Mouse (Mus musculus) layer of hippocampus, postnatal 36 days (tissue): ENCODE measurements around the gene Sbno2. TPM values are rescaled to one million over a fixed set of nuclear protein-coding genes. Genes with fewer than 3 reads are reported as not detected.

Source experiments
- DNase-seq, 2 experiments: peaks; one replicate each; pipeline ENCODE4 v3.0.0; 2022
- total RNA-seq, 2 experiments: library from RNA; stranded (reverse); gene quantifications; 2 replicates each; pipeline ENCODE4 v1.2.3; 2021

Sbno2 gene
- total RNA-seq, 2 experiments from 2014 or later = 17.2 to 20.7 TPM

DNA sequence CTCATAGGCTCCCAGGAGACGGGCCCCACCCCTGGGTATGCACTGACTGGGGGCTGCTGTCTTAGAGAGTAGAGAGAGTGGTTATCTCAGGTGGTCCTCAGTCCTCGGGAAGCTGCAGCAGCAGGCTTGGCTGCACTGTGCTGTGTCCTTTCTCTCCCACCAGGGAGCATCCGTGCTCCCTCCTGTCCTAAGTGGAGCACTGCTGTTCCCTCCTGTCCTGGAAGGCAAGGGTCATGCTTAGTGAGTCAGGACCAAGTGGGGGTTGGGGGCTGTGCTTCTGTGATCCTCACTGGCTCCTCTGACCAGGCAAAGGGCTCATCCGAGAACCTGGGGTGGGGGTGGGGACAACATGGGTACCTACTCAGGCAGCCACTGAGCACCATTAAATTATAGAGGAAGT, 16.2 kb downstream of the Sbno2 start:
- no peak for DNase-seq

DNA sequence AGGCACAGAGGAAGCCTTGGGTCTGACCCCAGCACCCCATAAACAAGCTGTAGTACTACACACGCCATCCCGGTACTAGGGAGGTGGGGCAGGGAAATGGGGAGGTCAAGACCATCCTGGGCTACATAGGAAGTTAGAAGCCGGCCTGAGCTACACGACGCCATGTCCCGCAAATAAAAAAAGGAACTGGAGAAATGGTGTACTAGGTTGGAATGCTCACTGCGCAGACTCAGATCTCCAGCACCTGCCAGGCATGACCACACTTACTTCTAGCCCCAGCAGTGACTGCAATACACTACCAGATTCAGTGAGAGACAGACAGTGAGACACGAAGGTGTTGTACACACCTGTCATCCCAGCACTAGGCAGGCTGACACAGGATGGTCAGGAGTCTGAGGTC, 17.9 kb downstream of the Sbno2 start:
- DNase-seq = no peak

DNA sequence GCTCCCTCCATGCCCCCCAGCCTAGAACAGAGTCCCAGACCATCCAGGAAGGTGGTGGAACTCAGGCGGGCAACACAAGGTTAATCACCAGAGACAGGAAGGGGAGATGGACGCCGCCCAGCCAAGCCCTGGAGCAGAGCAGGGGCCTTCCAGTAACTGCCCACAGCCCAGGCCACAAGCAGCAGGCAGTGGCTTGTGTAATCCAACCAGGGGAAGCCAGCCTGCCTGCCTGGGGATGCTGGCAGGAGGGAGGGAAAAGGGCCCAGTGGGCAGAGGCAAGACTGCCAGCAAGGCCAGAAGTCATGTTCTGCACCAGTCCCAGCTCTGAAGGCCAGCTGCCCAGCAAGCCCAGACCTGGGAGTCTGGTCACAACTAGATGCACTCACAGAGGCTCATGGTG, 18.5 kb downstream of the Sbno2 start:
- DNase-seq = no peak

DNA sequence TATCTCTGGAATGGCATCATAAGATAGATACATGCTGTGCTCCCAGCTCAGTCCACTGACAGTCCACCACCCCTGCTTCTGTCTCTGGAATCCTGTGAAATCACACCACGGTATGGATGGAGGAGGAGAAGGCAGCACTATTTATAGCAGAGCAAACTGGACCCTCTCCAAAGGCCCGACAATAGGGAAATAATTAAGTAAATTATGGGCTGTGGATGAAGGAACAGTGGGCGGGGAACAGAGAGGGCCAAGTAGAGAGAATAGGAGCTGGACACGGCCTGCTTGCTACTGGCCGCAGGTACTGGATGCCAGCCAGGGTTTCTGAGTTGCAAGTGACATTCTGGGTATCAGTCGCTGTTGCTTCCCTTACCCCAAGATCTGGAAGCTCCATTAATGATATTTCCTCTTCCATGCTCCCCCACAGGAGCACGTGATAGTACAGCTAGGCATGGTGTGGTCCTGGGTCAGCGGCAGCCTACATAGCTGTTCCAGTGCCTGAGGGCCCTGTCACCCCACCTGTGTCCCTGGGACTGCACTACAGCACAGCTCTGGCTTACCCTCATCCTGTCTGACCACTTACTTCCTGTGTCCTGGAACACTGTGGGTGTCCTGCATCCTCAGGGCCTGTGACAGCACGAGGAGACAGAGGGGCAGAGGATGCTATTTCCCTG, 20.4 kb downstream of the Sbno2 start:
- no peak for DNase-seq

DNA sequence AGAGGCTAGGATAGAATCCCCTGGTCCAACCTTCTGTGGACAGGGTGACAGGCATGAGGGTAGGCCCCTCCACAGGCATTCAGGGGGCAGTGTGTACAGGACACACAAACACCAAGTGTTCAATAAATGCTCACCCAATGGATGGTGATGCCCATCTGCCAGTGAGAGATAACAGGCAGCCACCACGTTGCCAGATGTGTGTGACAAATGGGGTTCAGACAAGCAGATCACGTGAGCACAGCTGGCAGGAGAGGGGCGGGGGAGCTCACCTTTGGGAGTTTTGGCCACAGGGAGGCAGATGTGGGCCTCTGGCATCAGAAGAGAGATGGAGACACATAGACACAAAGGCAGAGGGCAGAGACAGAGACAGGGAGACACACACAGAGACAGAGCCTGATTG, 24.3 kb downstream of the Sbno2 start:
- DNase-seq = no peak

DNA sequence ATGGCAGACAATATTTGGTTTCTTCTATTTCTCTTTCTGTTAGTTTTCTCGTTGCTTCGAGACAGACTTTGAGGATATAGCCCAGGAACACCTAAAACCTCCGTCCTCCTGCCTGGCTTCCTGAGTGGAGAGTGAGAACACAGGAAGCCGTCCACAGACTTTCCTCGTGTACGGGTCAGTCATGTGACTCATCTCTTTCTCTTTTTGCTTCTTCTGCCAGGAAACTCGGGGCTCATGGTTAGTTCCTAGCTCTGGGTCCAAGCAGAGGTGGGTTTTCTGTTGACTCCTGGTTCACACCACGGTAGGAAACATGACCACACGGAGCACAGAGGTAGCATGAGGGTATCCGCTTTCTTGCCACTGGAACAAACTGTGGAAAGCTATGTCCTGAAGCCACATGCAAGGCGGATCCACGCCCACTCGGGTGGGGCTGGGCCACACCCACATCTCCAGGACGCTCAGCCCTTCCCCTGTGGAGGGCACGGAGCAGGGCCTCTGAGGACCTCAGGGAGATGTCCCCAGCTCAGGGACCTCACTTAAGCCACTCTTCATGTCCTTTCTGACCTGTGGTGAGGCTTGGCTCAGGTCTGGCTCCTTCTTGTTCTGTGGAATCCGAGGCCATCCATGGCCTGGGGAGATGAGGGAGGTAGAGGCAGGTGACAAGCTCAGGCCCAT, 24.8 kb downstream of the Sbno2 start:
- no peak for DNase-seq

DNA sequence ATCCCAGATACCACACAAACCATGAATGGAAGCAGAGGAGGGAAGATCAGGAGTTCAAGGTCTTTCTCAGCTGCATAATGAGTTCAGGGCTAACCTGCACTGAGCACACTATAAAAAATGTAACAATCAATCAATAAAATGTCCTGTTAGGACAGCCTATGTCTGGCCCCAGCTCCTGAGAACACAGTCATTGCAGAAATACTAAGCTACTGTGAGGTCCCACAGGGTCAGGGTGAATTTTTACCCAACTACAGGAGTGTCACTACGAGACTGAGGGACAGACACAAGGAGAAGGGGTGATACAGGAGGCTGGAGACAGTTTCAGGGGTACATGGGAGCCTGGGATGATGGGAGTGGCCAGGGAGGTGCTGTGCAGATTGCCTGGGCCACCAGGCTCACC, 27.0 kb downstream of the Sbno2 start:
- DNase-seq = no peak

DNA sequence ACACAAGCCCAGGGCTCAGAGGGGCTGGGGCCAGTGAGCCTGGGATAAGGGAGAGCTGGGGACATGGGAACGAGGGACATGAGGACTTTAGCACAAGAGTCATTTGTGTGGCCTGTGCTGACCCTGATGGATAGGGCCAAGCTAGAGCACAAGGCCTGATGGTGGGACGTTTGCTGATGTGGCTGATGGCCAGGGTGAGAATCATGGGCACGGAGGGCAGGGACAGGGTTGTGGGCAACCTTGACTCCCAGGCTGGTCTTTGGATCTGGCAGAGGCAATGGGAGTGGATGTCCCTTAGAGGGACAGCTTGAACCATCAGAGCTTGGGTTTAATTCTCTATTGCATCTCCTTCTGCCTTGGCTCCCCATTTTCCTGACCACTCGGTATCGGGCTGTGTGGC, 28.1 kb downstream of the Sbno2 start:
- DNase-seq = no peak

DNA sequence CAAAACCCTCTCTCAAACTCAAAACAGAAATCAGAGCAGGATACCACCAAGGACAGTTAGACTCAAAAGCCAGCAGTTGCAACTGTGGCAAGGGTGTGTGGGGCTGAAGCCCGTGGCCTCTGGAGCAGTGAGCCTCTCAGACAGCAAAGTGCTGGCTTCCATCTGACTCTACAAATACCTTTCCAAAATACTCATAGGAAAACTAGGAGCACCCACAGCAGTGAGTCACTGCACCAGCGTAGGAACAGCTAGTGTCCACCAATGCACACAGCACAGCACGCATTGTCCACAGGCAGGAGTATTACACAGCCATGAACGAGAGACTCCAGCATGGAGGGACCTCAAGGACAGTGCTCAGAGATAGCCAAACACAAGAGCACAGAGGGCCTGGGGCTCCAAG, 29.0 kb downstream of the Sbno2 start:
- no peak for DNase-seq

DNA sequence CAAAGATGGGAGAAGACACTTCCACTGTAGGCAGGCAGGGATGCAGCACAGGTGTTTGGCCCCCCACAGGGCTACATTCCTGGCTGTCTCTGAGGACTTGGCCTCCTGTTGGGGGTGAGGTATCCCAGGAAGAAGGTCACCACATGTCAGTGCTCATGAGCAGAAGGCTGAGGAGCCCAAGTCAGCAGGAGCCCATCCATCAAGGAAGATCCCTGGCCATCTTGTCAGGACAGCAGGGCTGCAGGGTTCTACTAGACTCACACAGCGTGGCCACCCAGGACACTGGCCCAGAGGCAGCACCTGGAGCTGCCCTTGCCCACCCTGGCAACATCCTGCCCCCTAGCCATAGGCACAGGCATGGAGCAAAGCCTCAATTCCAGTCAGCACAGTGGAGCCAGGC, 29.4 kb downstream of the Sbno2 start:
- no peak for DNase-seq

DNA sequence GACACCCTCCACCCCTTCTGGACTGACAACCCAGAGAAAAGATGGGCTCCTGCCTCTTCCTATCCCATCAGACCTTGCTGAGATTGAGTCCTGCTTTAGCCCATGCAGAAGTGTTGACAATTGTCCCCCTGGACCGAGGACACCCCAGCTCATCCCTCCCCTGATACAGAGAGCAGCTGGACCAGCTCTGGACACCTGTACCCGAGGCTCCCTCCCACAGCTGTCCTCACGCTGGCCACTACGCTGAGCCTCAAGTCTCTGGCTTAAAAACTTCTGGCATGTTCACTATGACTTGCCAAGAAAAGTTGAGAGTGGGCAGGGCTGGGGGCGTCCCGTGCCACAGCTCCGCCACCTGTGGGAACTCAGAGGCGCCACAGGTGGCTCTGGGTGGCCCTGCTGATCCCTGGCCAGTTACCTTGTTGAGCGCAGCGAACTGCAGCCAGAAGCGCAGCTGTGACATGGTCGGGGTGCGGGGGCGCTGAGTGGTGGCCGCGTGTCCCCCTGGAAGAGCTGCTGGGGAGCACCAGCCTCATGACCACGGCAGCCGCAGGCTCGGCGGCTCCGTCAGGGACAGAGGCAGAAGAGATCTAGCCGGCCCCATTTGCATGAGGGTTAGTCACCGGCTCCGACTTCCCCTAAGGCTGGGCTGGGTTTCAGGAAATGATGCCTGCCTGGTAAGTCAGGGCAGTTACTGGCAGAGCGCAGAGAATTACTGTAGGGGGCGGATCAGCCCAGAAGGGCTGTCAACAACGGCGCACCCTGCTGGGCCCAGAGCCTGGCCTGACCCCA, 30.4 kb downstream of the Sbno2 start:
- peak; percentile 32 to 42 for DNase-seq

DNA sequence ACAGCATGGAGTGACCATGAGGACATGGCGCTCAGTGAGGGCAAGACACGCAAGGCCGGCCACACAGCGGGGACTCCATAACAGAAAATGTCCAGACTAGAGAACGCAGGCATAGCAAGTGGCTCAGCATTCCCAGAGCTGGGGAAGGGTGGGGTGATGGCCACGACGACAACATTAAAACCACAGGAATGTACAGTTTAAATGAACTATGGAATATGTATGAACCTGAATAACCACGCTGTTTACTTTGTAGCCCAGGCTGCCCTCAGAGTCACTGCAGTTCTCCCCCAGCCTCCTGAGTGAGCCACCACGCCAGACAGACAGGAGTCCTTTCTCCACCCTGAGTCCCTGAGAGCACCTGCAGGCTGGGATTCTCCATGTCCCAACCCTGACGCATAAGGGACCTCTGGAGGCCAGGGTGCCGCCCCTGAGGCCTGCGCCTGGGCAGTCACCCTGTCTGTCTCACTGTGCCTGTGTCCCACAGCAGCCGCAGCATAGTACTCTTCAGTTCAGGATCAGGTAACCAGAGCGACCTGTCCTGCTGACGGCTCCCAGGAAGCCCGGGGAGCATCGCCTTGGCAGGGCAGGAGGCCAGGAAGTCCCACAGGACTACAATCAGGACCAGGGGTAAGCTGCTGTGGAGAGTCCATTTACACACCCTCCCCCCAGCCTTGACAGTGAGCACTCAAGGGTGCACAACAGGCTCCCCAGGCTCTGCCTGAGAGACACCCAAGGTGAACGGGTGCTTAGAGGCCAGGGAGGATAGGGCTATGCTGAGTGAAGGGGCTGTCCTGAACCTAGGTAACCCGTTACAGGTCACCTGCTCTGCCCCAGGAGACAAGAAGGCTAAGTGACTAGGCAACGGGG, 32.5 kb downstream of the Sbno2 start:
- no peak for DNase-seq

DNA sequence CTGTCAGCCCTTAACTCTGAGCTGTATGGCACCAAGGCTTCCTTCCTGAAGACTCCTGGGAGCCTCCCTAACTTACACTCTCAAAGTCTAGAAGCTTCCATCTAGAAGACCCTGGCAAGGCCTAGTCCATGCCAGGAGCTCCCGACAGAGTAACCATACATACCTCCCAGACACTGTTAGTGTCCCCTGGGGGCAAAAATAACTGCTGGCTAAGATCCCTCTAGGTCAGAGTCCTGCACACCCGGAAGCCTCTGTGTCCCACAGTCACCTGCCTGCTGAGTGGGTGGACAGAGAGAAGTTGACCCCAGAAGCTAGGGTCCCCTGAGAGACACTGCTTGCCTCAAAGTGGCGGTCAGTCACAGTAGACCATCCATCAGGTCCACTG, 33.9 kb downstream of the Sbno2 start:
- no peak for DNase-seq

DNA sequence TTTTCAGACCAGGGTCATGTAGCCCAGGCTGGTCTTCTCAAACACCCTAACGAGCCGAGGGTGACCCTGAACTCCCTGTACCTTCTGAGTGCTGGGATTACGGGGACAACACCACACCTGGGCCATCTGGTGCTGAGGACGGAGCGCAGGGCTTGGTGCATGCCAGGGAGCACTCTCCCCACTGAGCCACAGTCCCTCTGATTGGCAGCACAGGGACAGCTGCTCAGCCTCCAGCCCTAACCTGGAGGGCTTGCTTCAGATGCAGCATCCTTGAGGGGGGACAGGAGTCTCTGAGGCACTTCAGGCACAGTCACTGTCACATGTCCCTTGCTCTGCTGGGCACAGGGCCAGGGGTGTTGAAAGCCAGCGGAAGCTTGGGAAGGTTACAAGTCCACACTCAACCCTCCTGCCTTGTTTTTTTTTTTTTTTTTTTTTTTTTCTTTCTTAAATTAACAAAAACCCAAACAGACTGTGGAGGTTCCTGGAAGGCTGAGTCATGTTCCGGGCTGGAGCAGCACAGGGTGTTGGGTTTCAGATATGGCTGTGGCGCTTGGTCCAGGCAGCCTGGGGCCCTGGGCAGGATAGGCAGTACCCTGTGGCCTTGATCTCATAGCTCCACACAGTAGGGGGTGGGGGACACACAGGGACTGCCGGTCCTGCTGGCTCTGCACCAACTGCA, 34.4 kb downstream of the Sbno2 start:
- peak; percentile 44 to 56 for DNase-seq

DNA sequence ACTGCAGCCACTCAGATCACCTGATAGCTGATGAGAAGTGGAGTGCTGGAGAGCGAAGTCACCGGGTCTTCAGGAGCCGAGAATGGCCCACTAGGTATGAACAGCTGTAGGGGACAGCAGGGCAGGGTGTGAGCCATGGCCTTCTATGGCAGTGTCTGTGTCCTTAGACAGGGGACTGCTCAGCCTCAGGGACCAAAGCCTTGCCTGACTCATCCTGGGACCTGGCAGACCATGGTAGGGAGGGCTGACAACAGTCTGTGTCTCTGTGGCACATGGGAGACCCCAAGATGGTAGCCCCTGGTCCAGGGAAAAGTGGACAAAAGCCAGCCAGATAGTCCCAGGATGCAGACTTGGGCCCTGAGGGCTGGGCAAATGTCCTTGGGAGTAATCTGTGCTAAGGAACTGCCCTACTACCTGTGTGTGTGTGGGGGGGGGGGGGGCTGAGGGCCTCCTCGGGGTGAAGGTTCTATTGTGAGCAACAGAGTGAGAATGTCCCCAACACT, 35.4 kb downstream of the Sbno2 start:
- DNase-seq = no peak

DNA sequence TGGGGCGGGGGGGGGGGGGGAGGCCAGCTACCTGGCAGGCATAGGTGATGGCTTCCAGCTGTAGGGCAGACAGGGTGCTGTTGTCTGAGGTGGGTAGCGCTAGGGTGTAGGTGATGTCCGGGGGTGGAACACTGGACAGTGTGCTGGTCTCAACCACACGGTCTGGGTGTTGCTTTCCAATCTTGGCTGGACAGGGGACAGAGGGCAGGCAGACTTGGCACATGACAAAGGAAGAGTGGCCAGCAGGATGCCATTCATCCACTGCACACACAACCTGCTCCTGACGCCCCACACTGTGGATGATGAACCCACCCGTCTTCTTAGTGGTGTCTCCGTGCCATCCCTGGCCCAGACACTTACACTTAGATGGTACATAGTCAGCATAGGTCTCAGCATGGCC, 36.1 kb downstream of the Sbno2 start:
- no peak for DNase-seq

DNA sequence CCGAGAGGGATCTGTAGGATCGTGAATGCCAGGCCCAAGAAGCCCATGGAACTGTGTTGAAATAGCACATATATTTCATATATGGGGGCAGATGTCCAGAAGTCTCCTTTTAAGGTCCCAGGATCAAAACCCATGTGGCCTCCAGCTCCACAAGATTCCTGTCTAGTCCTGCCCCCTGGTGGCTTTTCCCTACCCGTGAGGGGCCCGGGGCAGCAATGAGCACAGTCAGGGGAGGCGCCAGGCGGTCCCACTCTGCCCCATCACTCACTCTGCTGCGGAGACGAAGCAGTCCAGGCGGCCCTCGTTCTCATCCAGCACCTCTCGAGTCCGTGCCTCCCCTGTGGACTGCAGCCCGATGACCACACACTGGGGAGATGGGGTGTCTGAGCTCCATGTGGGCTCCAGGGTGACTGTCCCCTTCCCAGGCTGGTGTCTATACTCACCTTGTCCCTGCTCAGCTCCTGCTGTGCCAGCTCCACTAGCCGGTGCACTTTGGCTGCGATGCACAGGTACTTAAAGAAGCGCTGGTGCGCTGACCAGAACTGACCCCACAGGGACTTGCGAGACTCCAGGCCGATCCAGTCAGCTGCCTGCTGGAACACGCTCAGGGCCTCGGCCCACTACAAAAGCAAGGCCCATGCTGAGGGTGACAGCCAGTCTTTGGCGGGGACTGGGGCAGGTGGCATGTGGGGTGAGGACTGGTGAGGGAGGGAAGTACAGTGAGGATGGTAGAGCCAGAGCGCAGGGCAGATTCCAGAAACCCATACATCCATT, 41.3 kb downstream of the Sbno2 start:
- no peak for DNase-seq

DNA sequence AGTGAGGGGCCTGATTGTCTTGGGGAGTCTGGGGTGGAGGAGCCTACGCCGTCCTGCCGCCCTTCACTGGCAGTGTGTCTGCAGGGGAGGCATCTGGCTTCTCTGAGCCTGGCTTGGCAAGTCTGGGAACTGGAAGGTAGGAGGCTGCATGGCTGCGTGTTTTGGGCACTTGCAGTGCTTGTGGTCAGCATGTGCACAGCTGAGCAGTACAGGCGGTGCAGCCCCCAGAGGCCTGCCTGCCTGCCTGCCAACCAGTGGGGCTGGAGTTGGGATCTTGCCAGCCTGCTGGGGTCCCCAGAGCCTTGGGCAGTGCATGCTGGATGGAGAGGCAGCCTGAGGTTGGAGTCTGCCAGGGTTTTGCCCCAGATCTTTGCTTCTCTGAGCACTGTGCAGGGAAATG, 42.3 kb downstream of the Sbno2 start:
- DNase-seq = no peak

DNA sequence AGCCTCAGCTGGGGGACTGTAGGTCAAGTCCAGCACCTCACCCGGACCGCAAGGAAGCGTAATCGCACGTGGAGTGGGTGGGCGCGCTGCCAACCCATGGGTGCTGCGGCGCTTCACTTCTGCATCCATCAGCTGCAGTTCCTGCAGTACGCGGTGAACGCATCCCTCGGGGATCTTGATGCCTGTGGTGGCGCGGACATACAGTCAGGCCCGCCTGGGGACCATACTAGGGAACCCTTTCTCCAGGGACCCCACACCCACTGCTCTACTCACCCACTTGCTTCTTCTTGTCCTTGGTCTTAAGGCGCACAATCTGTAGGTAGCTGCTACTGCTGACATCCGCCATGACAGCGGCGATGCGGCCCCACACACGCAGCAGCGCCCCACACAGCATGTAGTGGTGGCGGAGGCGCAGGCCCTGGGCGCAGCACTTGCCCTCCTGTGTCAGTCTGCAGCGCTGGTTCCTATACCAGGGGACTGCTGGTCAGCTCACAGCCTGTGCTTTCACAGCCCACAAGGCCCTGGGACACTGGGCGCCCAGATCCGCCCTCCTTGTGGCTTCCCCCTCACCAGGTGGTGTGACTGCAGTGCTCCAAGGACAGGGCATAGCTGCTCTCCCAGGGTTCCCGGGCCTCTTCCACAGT, 47.6 kb downstream of the Sbno2 start:
- no peak for DNase-seq

DNA sequence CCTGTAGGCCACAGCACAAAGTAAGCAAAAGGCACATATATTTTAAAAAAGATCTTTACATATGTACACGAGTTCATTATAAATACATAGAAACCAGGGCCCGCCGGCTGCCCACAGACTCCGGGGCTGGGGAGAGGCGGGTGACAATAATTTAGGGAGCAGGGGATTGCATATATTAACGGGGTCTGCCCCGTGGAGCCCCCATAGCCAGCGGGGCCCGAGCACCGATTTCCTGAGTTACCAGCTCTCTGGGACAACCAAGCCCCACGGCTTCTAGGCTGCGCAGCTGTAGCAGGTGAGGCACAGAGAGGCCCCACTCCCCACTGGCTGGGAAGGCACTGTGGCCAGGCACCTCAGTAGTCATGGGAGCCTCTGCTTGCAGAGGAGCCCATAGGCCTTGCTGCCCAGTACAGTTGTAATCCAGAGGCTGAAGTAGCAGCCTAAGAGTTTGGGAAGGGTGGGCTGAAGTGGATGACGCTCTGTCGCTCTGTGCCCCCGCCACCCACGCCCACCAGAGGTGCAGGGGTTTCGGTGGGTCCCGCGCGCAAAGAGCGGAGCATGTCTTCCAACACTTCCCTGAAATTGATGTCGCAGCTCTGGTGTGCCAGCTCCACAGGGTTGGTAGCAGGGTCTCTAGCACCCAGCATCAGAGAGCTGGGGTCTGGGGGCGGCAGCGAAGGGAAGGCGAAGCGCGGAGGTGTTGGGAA, 48.2 kb downstream of the Sbno2 start:
- no peak for DNase-seq
